Mouse (Mus musculus): ENCODE measurements around the gene Ifitm1. TPM values are rescaled to one million over a fixed set of nuclear protein-coding genes. Genes with fewer than 3 reads are reported as not detected.

Ifitm1 gene
- polyA plus RNA-seq, 1 experiment = 82.9 TPM

- Histone ChIP-seq H3K4me1 (ENCODE audit: control insufficient read depth, insufficient read depth, low read length) (peaks cover 5% of the 10 kb centered on the region; the same call in 1 of the 2 replicates), H3K27ac (ENCODE audit: control insufficient read depth, insufficient read depth, low read depth, low read length, poor library complexity) (peak overlapping the region; percentile 41; the same call in 1 of the 2 replicates), H3K4me3 (replicated peaks; ENCODE audit: control insufficient read depth, low read depth, low read length) (no peak overlapping the region)
- TF ChIP-seq POLR2A (IDR thresholded peaks at IDR 0.05; ENCODE audit: borderline replicate concordance, control insufficient read depth, low read depth, low read length) (no peak), CTCF (IDR thresholded peaks at IDR 0.05; ENCODE audit: control insufficient read depth, insufficient read depth, low read length) (no peak)
- 14% methylated on average over 6 of the region's 6 CpGs for WGBS
Measured at GRCm38 (mm10) chr7:141006446-141006845, 39.4 kb downstream of the Ifitm1 start.

- Histone ChIP-seq H3K4me3 (replicated peaks; ENCODE audit: control insufficient read depth, low read depth, low read length) (no peak overlapping the region), H3K4me1 (ENCODE audit: control insufficient read depth, insufficient read depth, low read length) (peaks cover 7% of the 10 kb centered on the region; the same call in 1 of the 2 replicates), H3K27ac (ENCODE audit: control insufficient read depth, insufficient read depth, low read depth, low read length, poor library complexity) (peak overlapping the region; percentile 56)
- 35% methylated on average over 5 of the region's 5 CpGs for WGBS
- TF ChIP-seq CTCF (IDR thresholded peaks at IDR 0.05; ENCODE audit: control insufficient read depth, insufficient read depth, low read length) (no peak), POLR2A (IDR thresholded peaks at IDR 0.05; ENCODE audit: borderline replicate concordance, control insufficient read depth, low read depth, low read length) (no peak)
Measured at GRCm38 (mm10) chr7:141006914-141007313, 39.9 kb downstream of the Ifitm1 start.

- Histone ChIP-seq H3K4me3 (replicated peaks; ENCODE audit: control insufficient read depth, low read depth, low read length) (peak overlapping the region; percentile 11), H3K27ac (ENCODE audit: control insufficient read depth, insufficient read depth, low read depth, low read length, poor library complexity) (peak overlapping the region; percentile 66), H3K4me1 (ENCODE audit: control insufficient read depth, insufficient read depth, low read length) (peaks cover 7% of the 10 kb centered on the region; the same call in 1 of the 2 replicates)
- TF ChIP-seq CTCF (IDR thresholded peaks at IDR 0.05; ENCODE audit: control insufficient read depth, insufficient read depth, low read length) (peak; percentile 50; the same call in 1 of the 2 replicates), POLR2A (IDR thresholded peaks at IDR 0.05; ENCODE audit: borderline replicate concordance, control insufficient read depth, low read depth, low read length) (no peak)
- whole genome bisulfite sequencing = 8% methylated on average over 7 of the region's 7 CpGs
Measured at GRCm38 (mm10) chr7:141008312-141008761, 41.3 kb downstream of the Ifitm1 start.

GRCm38 (mm10) chr7:141008938-141009660 is 42.1 kb downstream of the Ifitm1 start:
- Histone ChIP-seq H3K4me3 (replicated peaks; ENCODE audit: control insufficient read depth, low read depth, low read length) (peak overlapping the region; percentile 88), H3K27ac (ENCODE audit: control insufficient read depth, insufficient read depth, low read depth, low read length, poor library complexity) (peak overlapping the region; percentile 73), H3K4me1 (ENCODE audit: control insufficient read depth, insufficient read depth, low read length) (peaks cover 7% of the 10 kb centered on the region; the same call in 1 of the 2 replicates)
- no peak for TF ChIP-seq POLR2A (IDR thresholded peaks at IDR 0.05; ENCODE audit: borderline replicate concordance, control insufficient read depth, low read depth, low read length)
- peak; percentile 94 for TF ChIP-seq CTCF (IDR thresholded peaks at IDR 0.05; ENCODE audit: control insufficient read depth, insufficient read depth, low read length)
- 4% methylated on average over 20 of the region's 20 CpGs for WGBS

- TF ChIP-seq POLR2A (IDR thresholded peaks at IDR 0.05; ENCODE audit: borderline replicate concordance, control insufficient read depth, low read depth, low read length) (no peak), CTCF (IDR thresholded peaks at IDR 0.05; ENCODE audit: control insufficient read depth, insufficient read depth, low read length) (no peak)
- H3K27ac ChIP-seq (ENCODE audit: control insufficient read depth, insufficient read depth, low read depth, low read length, poor library complexity) = peak overlapping the region; percentile 73; the same call in 1 of the 2 replicates
- peaks cover 7% of the 10 kb centered on the region; the same call in 1 of the 2 replicates for H3K4me1 ChIP-seq (ENCODE audit: control insufficient read depth, insufficient read depth, low read length)
- WGBS = 38% methylated on average over 9 of the region's 9 CpGs
- H3K4me3 ChIP-seq (replicated peaks; ENCODE audit: control insufficient read depth, low read depth, low read length) = peak overlapping the region; percentile 88
Measured at GRCm38 (mm10) chr7:141009665-141010064, 42.6 kb downstream of the Ifitm1 start.

GRCm38 (mm10) chr7:141010593-141010992 is 43.6 kb downstream of the Ifitm1 start, which contains the start of gene Ifitm3:
Gene Ifitm3, minus strand, starts transcription at chr7:141010770.
- WGBS = 2% methylated on average over 10 of the region's 10 CpGs

GRCm38 (mm10) chr7:141011238-141011770 is 44.3 kb downstream of the Ifitm1 start:
- H3K4me1 ChIP-seq (ENCODE audit: control insufficient read depth, insufficient read depth, low read length) = peaks cover 5% of the 10 kb centered on the region; the same call in 1 of the 2 replicates
- WGBS = 72% methylated on average over 7 of the region's 7 CpGs
- H3K27ac ChIP-seq (ENCODE audit: control insufficient read depth, insufficient read depth, low read depth, low read length, poor library complexity) = peak overlapping the region; percentile 73
- H3K4me3 ChIP-seq (replicated peaks; ENCODE audit: control insufficient read depth, low read depth, low read length) = peak overlapping the region; percentile 27
- no peak for TF ChIP-seq POLR2A (IDR thresholded peaks at IDR 0.05; ENCODE audit: borderline replicate concordance, control insufficient read depth, low read depth, low read length)
- TF ChIP-seq CTCF (IDR thresholded peaks at IDR 0.05; ENCODE audit: control insufficient read depth, insufficient read depth, low read length) = no peak

More at GRCm38 (mm10) chr7:141010593-141010992, 43.6 kb downstream of the Ifitm1 start, which contains the start of gene Ifitm3:
- Histone ChIP-seq H3K4me1 (ENCODE audit: control insufficient read depth, insufficient read depth, low read length) (peaks cover 7% of the 10 kb centered on the region; the same call in 1 of the 2 replicates), H3K4me3 (replicated peaks; ENCODE audit: control insufficient read depth, low read depth, low read length) (peak within 1 kb of the TSS; percentile 88), H3K27ac (ENCODE audit: control insufficient read depth, insufficient read depth, low read depth, low read length, poor library complexity) (peak within 1 kb of the TSS; percentile 73)
- TF ChIP-seq POLR2A (IDR thresholded peaks at IDR 0.05; ENCODE audit: borderline replicate concordance, control insufficient read depth, low read depth, low read length) (peak; percentile 58), CTCF (IDR thresholded peaks at IDR 0.05; ENCODE audit: control insufficient read depth, insufficient read depth, low read length) (no peak)

Data from bone marrow, adult 2 months (tissue).